Mouse (Mus musculus) layer of hippocampus, adult 6 months (tissue): ENCODE measurements around the gene Mitf. TPM values are rescaled to one million over a fixed set of nuclear protein-coding genes. Genes with fewer than 3 reads are reported as not detected.

Experiments
- long read RNA-seq, 2 experiments: library from polyadenylated mRNA; unstranded; transcript quantifications; one replicate each; pipeline ENCODE4 v2.0.0; 2019 to 2020
- polyA plus RNA-seq: library from polyadenylated mRNA; unstranded; fragments of <200 nt; fragmentation: Nextera tagmentation; gene quantifications from 2 replicates; pipeline ENCODE4 v1.2.3, GENCODE M21; 2021

Mitf gene
- 1.8 and 4.3 TPM in 2 replicates for polyA plus RNA-seq
- long read RNA-seq, experiment 1, partial matches to known transcripts: 0 of 1 reads
- long read RNA-seq, experiment 1, other reads (novel, unspliced or antisense): 0 of 1 reads
- long read RNA-seq, experiment 2, full-length matches to known transcripts: 3 of 10 reads
- long read RNA-seq, experiment 2, partial matches to known transcripts: 1 of 10 reads
- long read RNA-seq, experiment 2, other reads (novel, unspliced or antisense): 6 of 10 reads

GRCm38 (mm10) chr6:97806781-97807743, at the start of gene Mitf:
Gene Mitf (plus strand): TSS chr6:97807052.

Other genes starting within 250 kb of the Mitf start
- gene Frmd4b, start 189.5 kb upstream of the Mitf start, polyA plus RNA-seq: 7.1 and 7.9 TPM in 2 replicates